Mouse (Mus musculus) MEL (cell line): ENCODE data around the gene Fmo6. TPM values are rescaled to one million over a fixed set of nuclear protein-coding genes. Genes with fewer than 3 reads are reported as not detected.

Experiments used
- DNase-seq: peaks from one replicate; pipeline ENCODE4 v3.0.0; 2011; ENCODE audit warnings: low read depth, low spot score
- H3K27ac ChIP-seq: 2 replicates; pipeline ENCODE4 v1.5.1; 2012; ENCODE audit warnings: low read depth, mild to moderate bottlenecking, control low read depth, low read length, moderate library complexity; ENCODE audit not compliant: control insufficient read depth
- H3K27me3 ChIP-seq, 2 experiments: fragments of 150-350 bp in 1 of 2; sonication (generic) in 1 of 2; 2 replicates each; pipeline ENCODE4 v1.6.1; 2012; ENCODE audit warnings: low read length in 2 of 2, mild to moderate bottlenecking in 2 of 2, improper control_type of control experiment in 1 of 2, moderate library complexity in 1 of 2; ENCODE audit not compliant: insufficient read depth in 2 of 2, control insufficient read depth in 1 of 2
- H3K36me3 ChIP-seq, 2 experiments: 2 replicates each; pipeline ENCODE4 v1.6.1; 2012 to 2014; ENCODE audit warnings: low read length in 2 of 2, improper control_type of control experiment in 1 of 2, inconsistent platforms in 1 of 2, mild to moderate bottlenecking in 1 of 2; ENCODE audit not compliant: insufficient read depth in 2 of 2, control insufficient read depth in 1 of 2
- H3K4me1 ChIP-seq, 2 experiments: fragments of 150-350 bp in 1 of 2; sonication (generic) in 1 of 2; 2 replicates each; pipeline ENCODE4 v1.6.1; 2012; ENCODE audit warnings: low read length in 2 of 2, improper control_type of control experiment in 1 of 2, mild to moderate bottlenecking in 1 of 2; ENCODE audit not compliant: insufficient read depth in 2 of 2, control insufficient read depth in 1 of 2
- H3K4me3 ChIP-seq, 2 experiments: fragments of 150-350 bp in 1 of 2; sonication (generic) in 1 of 2; 2 replicates each; pipeline ENCODE4 v1.5.1; 2012; ENCODE audit warnings: low read depth in 2 of 2, low read length in 2 of 2, mild to moderate bottlenecking in 2 of 2, moderate library complexity in 2 of 2, control low read depth in 1 of 2, improper control_type of control experiment in 1 of 2; ENCODE audit not compliant: control insufficient read depth in 1 of 2, insufficient read depth in 1 of 2
- H3K79me2 ChIP-seq: 2 replicates; pipeline ENCODE4 v1.6.1; 2012; ENCODE audit warnings: mild to moderate bottlenecking, low read length, moderate library complexity; ENCODE audit not compliant: control insufficient read depth, poor library complexity, insufficient read depth
- H3K9ac ChIP-seq: 2 replicates; pipeline ENCODE4 v1.6.1; 2012; ENCODE audit warnings: low read depth, mild to moderate bottlenecking, control low read depth, low read length, moderate library complexity; ENCODE audit not compliant: control insufficient read depth, poor library complexity, severe bottlenecking
- H3K9me3 ChIP-seq: fragments of 150-350 bp; sonication (generic); replicated peaks from 2 replicates; pipeline ENCODE4 v1.6.1; 2012; ENCODE audit warnings: mild to moderate bottlenecking, low read length, improper control_type of control experiment, moderate library complexity; ENCODE audit not compliant: insufficient read depth
- E2F4 ChIP-seq: IDR thresholded peaks from 2 replicates; pipeline ENCODE4 v1.6.1; 2011; ENCODE audit warnings: low read depth, low read length, improper control_type of control experiment, borderline replicate concordance
- ELF1 ChIP-seq: IDR thresholded peaks from 2 replicates; pipeline ENCODE4 v1.6.1; 2014; ENCODE audit warnings: low read depth, mild to moderate bottlenecking, inconsistent platforms, low read length, improper control_type of control experiment, moderate library complexity
- ETS1 ChIP-seq: IDR thresholded peaks from 2 replicates; pipeline ENCODE4 v1.6.1; 2012; ENCODE audit warnings: low read depth, mild to moderate bottlenecking, inconsistent platforms, low read length, improper control_type of control experiment, moderate library complexity
- JUND ChIP-seq: IDR thresholded peaks from 2 replicates; pipeline ENCODE4 v1.6.1; 2011; ENCODE audit warnings: low read depth, mild to moderate bottlenecking, improper control_type of control experiment, low read length
- KAT2A ChIP-seq: conservative IDR thresholded peaks from 2 replicates; pipeline ENCODE4 v1.6.1; 2012; ENCODE audit warnings: low read depth, low read length, improper control_type of control experiment, inconsistent platforms
- MAFK ChIP-seq: IDR thresholded peaks from 2 replicates; pipeline ENCODE4 v1.6.1; 2011; ENCODE audit warnings: low read depth, mild to moderate bottlenecking, low read length, improper control_type of control experiment, borderline replicate concordance
- MEF2A ChIP-seq: IDR thresholded peaks from 2 replicates; pipeline ENCODE4 v1.6.1; 2014; ENCODE audit warnings: low read depth, mild to moderate bottlenecking, inconsistent platforms, low read length, improper control_type of control experiment; ENCODE audit not compliant: poor library complexity, insufficient replicate concordance, severe bottlenecking; ENCODE audit errors: extremely low read depth
- MYB ChIP-seq: IDR thresholded peaks from 2 replicates; pipeline ENCODE4 v1.6.1; 2011; ENCODE audit warnings: mild to moderate bottlenecking, low read depth, low read length, improper control_type of control experiment
- RAD21 ChIP-seq: IDR thresholded peaks from 2 replicates; pipeline ENCODE4 v1.6.1; 2011; ENCODE audit warnings: mild to moderate bottlenecking, low read depth, low read length, improper control_type of control experiment
- RCOR1 ChIP-seq: IDR thresholded peaks from 2 replicates; pipeline ENCODE4 v1.6.1; 2012; ENCODE audit warnings: low read depth, mild to moderate bottlenecking, inconsistent platforms, low read length, improper control_type of control experiment
- SIN3A ChIP-seq: IDR thresholded peaks from 2 replicates; pipeline ENCODE4 v1.6.1; 2012; ENCODE audit warnings: low read length, improper control_type of control experiment, inconsistent platforms
- TAL1 ChIP-seq: IDR thresholded peaks from 2 replicates; pipeline ENCODE4 v1.6.1; 2012; ENCODE audit warnings: mild to moderate bottlenecking, inconsistent platforms, low read length, moderate library complexity, mixed read lengths
- USF1 ChIP-seq: IDR thresholded peaks from 2 replicates; pipeline ENCODE4 v1.6.1; 2014; ENCODE audit warnings: low read depth, mild to moderate bottlenecking, inconsistent platforms, low read length, improper control_type of control experiment, moderate library complexity
- USF2 ChIP-seq, 2 experiments: IDR thresholded peaks; 2 replicates each; pipeline ENCODE4 v1.6.1; 2011 to 2012; ENCODE audit warnings: improper control_type of control experiment in 2 of 2, low read length in 2 of 2, borderline replicate concordance in 1 of 2, inconsistent platforms in 1 of 2, low read depth in 1 of 2, mild to moderate bottlenecking in 1 of 2; ENCODE audit not compliant: insufficient read depth in 1 of 2
- ZKSCAN1 ChIP-seq: IDR thresholded peaks from 2 replicates; pipeline ENCODE4 v1.6.1; 2012; ENCODE audit warnings: low read depth, mild to moderate bottlenecking, inconsistent platforms, low read length, improper control_type of control experiment, moderate library complexity
- ZMIZ1 ChIP-seq: IDR thresholded peaks from 2 replicates; pipeline ENCODE4 v1.6.1; 2012; ENCODE audit warnings: low read depth, mild to moderate bottlenecking, inconsistent platforms, low read length, improper control_type of control experiment, moderate library complexity
- polyA plus RNA-seq, 2 experiments: library from polyadenylated mRNA; stranded (reverse) in 1 of 2; unstranded in 1 of 2; fragments of >175 nt in 1 of 2; fragments of >200 nt in 1 of 2; gene quantifications; 2 replicates each; pipeline versions ENCODE4 v1.2.1 to v1.2.4; 2012; ENCODE audit warnings: low replicate concordance in 2 of 2, low read depth in 1 of 2; ENCODE audit not compliant: insufficient read length in 2 of 2, insufficient read depth in 1 of 2, missing spikeins in 1 of 2
- total RNA-seq: library from RNA; depleted of rRNA; stranded (reverse); fragments of 300-350 nt; gene quantifications from 2 replicates; pipeline ENCODE4 v1.2.3, GENCODE M21; 2012

Gene Fmo6
- total and polyA plus RNA-seq, 3 experiments, result not detected

- no peak overlapping the region for H3K27ac ChIP-seq
- H3K9ac ChIP-seq, result no peak overlapping the region
- H3K9me3 ChIP-seq, result no peaks in the 10 kb centered on the region
- TF ChIP-seq SIN3A (no peak), KAT2A (no peak), MYB (no peak), ZKSCAN1 (no peak), USF2 (IDR thresholded peaks at IDR 0.05; ENCODE audit: borderline replicate concordance in 1 of 2, insufficient read depth in 1 of 2, low read depth in 1 of 2, low read length in 2 of 2) (no peak)
- TF ChIP-seq, all 39 proteins: peak for 0
- H3K4me3 ChIP-seq, result no peak overlapping the region
- H3K4me1 ChIP-seq, result no peaks in the 10 kb centered on the region
- no peaks in the 10 kb centered on the region for H3K27me3 ChIP-seq
- no peak for DNase-seq
- H3K79me2 ChIP-seq, result no peaks in the 10 kb centered on the region
- H3K36me3 ChIP-seq, result no peaks in the 10 kb centered on the region
These were observed 2.8 kb downstream of the Fmo6 start for GRCm38 (mm10) chr1:162934374-162935012.

GRCm38 (mm10) chr1:162932386-162932785 is 4.9 kb downstream of the Fmo6 start:
- no peak overlapping the region for H3K9ac ChIP-seq
- H3K27ac ChIP-seq, result no peak overlapping the region
- H3K4me3 ChIP-seq, result no peak overlapping the region
- DNase-seq, result no peak
- TF ChIP-seq TAL1 (no peak), SIN3A (no peak), USF1 (no peak)
- H3K9me3 ChIP-seq, result no peaks in the 10 kb centered on the region
- H3K36me3 ChIP-seq, result no peaks in the 10 kb centered on the region
- H3K4me1 ChIP-seq, result no peaks in the 10 kb centered on the region
- no peaks in the 10 kb centered on the region for H3K27me3 ChIP-seq
- no peaks in the 10 kb centered on the region for H3K79me2 ChIP-seq

GRCm38 (mm10) chr1:162931880-162932279 is 5.4 kb downstream of the Fmo6 start:
- Histone ChIP-seq H3K79me2 (no peaks in the 10 kb centered on the region), H3K4me3 (no peak overlapping the region), H3K9ac (no peak overlapping the region), H3K27ac (no peak overlapping the region), H3K36me3 (no peaks in the 10 kb centered on the region), H3K27me3 (no peaks in the 10 kb centered on the region), H3K9me3 (no peaks in the 10 kb centered on the region), H3K4me1 (no peaks in the 10 kb centered on the region)
- no peak for DNase-seq
- TF ChIP-seq USF1 (no peak), JUND (no peak), USF2 (IDR thresholded peaks at IDR 0.05; ENCODE audit: borderline replicate concordance in 1 of 2, insufficient read depth in 1 of 2, low read depth in 1 of 2, low read length in 2 of 2) (no peak), RCOR1 (no peak), RAD21 (no peak), ELF1 (no peak), MEF2A (no peak), E2F4 (no peak), TAL1 (no peak), ZMIZ1 (no peak), ETS1 (no peak), MAFK (no peak)
